Mouse (Mus musculus) CH12.LX (cell line): ENCODE data around the gene Ptprg. TPM values are rescaled to one million over a fixed set of nuclear protein-coding genes. Genes with fewer than 3 reads are reported as not detected.

Experiments used
- DNase-seq: peaks from one replicate; pipeline ENCODE4 v3.0.0-alpha.2; 2013; ENCODE audit errors: extremely low read depth
- H3K27ac ChIP-seq: 2 replicates; pipeline ENCODE4 v1.5.1; 2012; ENCODE audit warnings: low read depth, mild to moderate bottlenecking, control low read depth, moderate library complexity; ENCODE audit not compliant: insufficient read depth
- H3K27me3 ChIP-seq: replicated peaks from 2 replicates; pipeline ENCODE3; 2012; ENCODE audit warnings: inconsistent platforms
- H3K36me3 ChIP-seq, 2 experiments: replicated peaks in 1 of 2; 2 replicates each; pipeline versions ENCODE3 to v1.6.1; 2012; ENCODE audit warnings: inconsistent platforms in 1 of 2, low read length in 1 of 2, mild to moderate bottlenecking in 1 of 2, mixed read lengths in 1 of 2, moderate library complexity in 1 of 2; ENCODE audit not compliant: control insufficient read depth in 1 of 2, insufficient read depth in 1 of 2
- H3K4me1 ChIP-seq, 2 experiments: 2 replicates each; pipeline ENCODE4 v1.6.1; 2012; ENCODE audit warnings: inconsistent platforms in 1 of 2, moderate library complexity in 1 of 2; ENCODE audit not compliant: insufficient read depth in 2 of 2, control insufficient read depth in 1 of 2
- H3K4me2 ChIP-seq: 2 replicates; pipeline ENCODE4 v1.6.1; 2012; ENCODE audit warnings: low read depth, mild to moderate bottlenecking, control low read depth; ENCODE audit not compliant: poor library complexity, insufficient read depth, severe bottlenecking
- H3K4me3 ChIP-seq, 3 experiments: fragments of 150-350 bp in 1 of 3; sonication (generic) in 1 of 3; replicated peaks in 1 of 3; 2 replicates each; pipeline versions ENCODE3 to v1.5.1; 2011 to 2012; ENCODE audit warnings: low read depth in 2 of 3, low read length in 2 of 3, mild to moderate bottlenecking in 2 of 3, moderate library complexity in 2 of 3, control low read depth in 1 of 3, improper control_type of control experiment in 1 of 3, inconsistent platforms in 1 of 3, mixed read lengths in 1 of 3; ENCODE audit not compliant: poor library complexity in 1 of 3
- H3K79me2 ChIP-seq: replicated peaks from 2 replicates; pipeline ENCODE4 v1.6.1; 2012; ENCODE audit warnings: mild to moderate bottlenecking, moderate library complexity; ENCODE audit not compliant: control insufficient read depth, poor library complexity, insufficient read depth, severe bottlenecking; ENCODE audit errors: extremely low read depth
- H3K9ac ChIP-seq: 2 replicates; pipeline ENCODE4 v1.6.1; 2012; ENCODE audit warnings: low read depth, mild to moderate bottlenecking, control low read depth, moderate library complexity; ENCODE audit not compliant: insufficient read depth
- H3K9me3 ChIP-seq: replicated peaks from 2 replicates; pipeline ENCODE3; 2012; ENCODE audit warnings: low read length, inconsistent platforms, mixed read lengths
- CHD1 ChIP-seq: IDR thresholded peaks from 2 replicates; pipeline ENCODE4 v1.6.1; 2012; ENCODE audit warnings: low read depth, low read length, improper control_type of control experiment, inconsistent platforms
- CHD2 ChIP-seq: IDR thresholded peaks from 2 replicates; pipeline ENCODE4 v1.6.1; 2011; ENCODE audit warnings: low read length, improper control_type of control experiment
- CTCF ChIP-seq, 2 experiments: IDR thresholded peaks in 1 of 2; conservative IDR thresholded peaks in 1 of 2; 2 replicates each; pipeline ENCODE4 v1.5.1; 2011 to 2012; ENCODE audit warnings: low read depth in 2 of 2, low read length in 2 of 2, improper control_type of control experiment in 1 of 2, inconsistent platforms in 1 of 2, mild to moderate bottlenecking in 1 of 2, moderate library complexity in 1 of 2
- E2F4 ChIP-seq: IDR thresholded peaks from 2 replicates; pipeline ENCODE4 v1.6.1; 2011; ENCODE audit warnings: low read depth, low read length, improper control_type of control experiment; ENCODE audit not compliant: insufficient replicate concordance
- ELF1 ChIP-seq: IDR thresholded peaks from 2 replicates; pipeline ENCODE4 v1.6.1; 2014; ENCODE audit warnings: low read depth, mild to moderate bottlenecking, inconsistent platforms, low read length, improper control_type of control experiment
- EP300 ChIP-seq: IDR thresholded peaks from 2 replicates; pipeline ENCODE4 v1.6.1; 2011; ENCODE audit warnings: low read length, improper control_type of control experiment
- HCFC1 ChIP-seq: IDR thresholded peaks from 2 replicates; pipeline ENCODE4 v1.6.1; 2012; ENCODE audit warnings: low read depth, mild to moderate bottlenecking, inconsistent platforms, low read length, improper control_type of control experiment
- JUN ChIP-seq: IDR thresholded peaks from 2 replicates; pipeline ENCODE4 v1.6.1; 2011; ENCODE audit warnings: low read depth, mild to moderate bottlenecking, low read length, improper control_type of control experiment, moderate library complexity; ENCODE audit not compliant: insufficient read depth
- KAT2A ChIP-seq: IDR thresholded peaks from 2 replicates; pipeline ENCODE4 v1.6.1; 2012; ENCODE audit warnings: low read length, improper control_type of control experiment, inconsistent platforms; ENCODE audit not compliant: insufficient replicate concordance
- MAFK ChIP-seq: IDR thresholded peaks from 2 replicates; pipeline ENCODE4 v1.6.1; 2011; ENCODE audit warnings: low read length, improper control_type of control experiment; ENCODE audit not compliant: insufficient replicate concordance
- MAX ChIP-seq: IDR thresholded peaks from 2 replicates; pipeline ENCODE4 v1.6.1; 2011; ENCODE audit warnings: low read length, improper control_type of control experiment
- MAZ ChIP-seq: IDR thresholded peaks from 2 replicates; pipeline ENCODE4 v1.6.1; 2012; ENCODE audit warnings: low read depth, mild to moderate bottlenecking, inconsistent platforms, low read length, improper control_type of control experiment, moderate library complexity
- MEF2A ChIP-seq: IDR thresholded peaks from 2 replicates; pipeline ENCODE4 v1.6.1; 2014; ENCODE audit warnings: low read depth, mild to moderate bottlenecking, inconsistent platforms, low read length, improper control_type of control experiment, borderline replicate concordance
- MYC ChIP-seq: IDR thresholded peaks from 2 replicates; pipeline ENCODE4 v1.6.1; 2011; ENCODE audit warnings: low read depth, mild to moderate bottlenecking, improper control_type of control experiment, low read length
- PAX5 ChIP-seq: IDR thresholded peaks from 2 replicates; pipeline ENCODE4 v1.6.1; 2012; ENCODE audit warnings: low read length, inconsistent platforms, mixed read lengths
- POLR2A ChIP-seq: IDR thresholded peaks from 2 replicates; pipeline ENCODE4 v1.6.1; 2011; ENCODE audit warnings: low read depth, mild to moderate bottlenecking, improper control_type of control experiment, low read length
- POLR2AphosphoS2 ChIP-seq: IDR thresholded peaks from 2 replicates; pipeline ENCODE4 v1.6.1; 2011; ENCODE audit warnings: low read depth, low read length, improper control_type of control experiment
- RCOR1 ChIP-seq: conservative IDR thresholded peaks from 2 replicates; pipeline ENCODE4 v1.6.1; 2012; ENCODE audit warnings: low read depth, mild to moderate bottlenecking, inconsistent platforms, low read length, improper control_type of control experiment
- SIN3A ChIP-seq: IDR thresholded peaks from 2 replicates; pipeline ENCODE4 v1.6.1; 2012; ENCODE audit warnings: low read length, improper control_type of control experiment, inconsistent platforms
- SMC3 ChIP-seq: IDR thresholded peaks from 2 replicates; pipeline ENCODE4 v1.6.1; 2011; ENCODE audit warnings: low read depth, low read length, improper control_type of control experiment
- TCF12 ChIP-seq: IDR thresholded peaks from 2 replicates; pipeline ENCODE4 v1.6.1; 2014; ENCODE audit warnings: low read depth, mild to moderate bottlenecking, inconsistent platforms, low read length, improper control_type of control experiment
- UBTF ChIP-seq: IDR thresholded peaks from 2 replicates; pipeline ENCODE4 v1.6.1; 2012; ENCODE audit warnings: low read depth, mild to moderate bottlenecking, inconsistent platforms, low read length, improper control_type of control experiment, moderate library complexity
- USF1 ChIP-seq: IDR thresholded peaks from 2 replicates; pipeline ENCODE4 v1.6.1; 2014; ENCODE audit warnings: low read depth, mild to moderate bottlenecking, inconsistent platforms, low read length, improper control_type of control experiment
- USF2 ChIP-seq: conservative IDR thresholded peaks from 2 replicates; pipeline ENCODE4 v1.6.1; 2011; ENCODE audit warnings: low read depth, low read length, improper control_type of control experiment
- ZC3H11A ChIP-seq: IDR thresholded peaks from 2 replicates; pipeline ENCODE4 v1.6.1; 2012; ENCODE audit warnings: low read depth, mild to moderate bottlenecking, inconsistent platforms, low read length, improper control_type of control experiment
- ZKSCAN1 ChIP-seq: IDR thresholded peaks from 2 replicates; pipeline ENCODE4 v1.6.1; 2012; ENCODE audit warnings: low read depth, inconsistent platforms, low read length, improper control_type of control experiment, borderline replicate concordance
- ZMIZ1 ChIP-seq: IDR thresholded peaks from 2 replicates; pipeline ENCODE4 v1.6.1; 2012; ENCODE audit warnings: low read depth, mild to moderate bottlenecking, inconsistent platforms, low read length, improper control_type of control experiment
- ZNF384 ChIP-seq: IDR thresholded peaks from 2 replicates; pipeline ENCODE4 v1.6.1; 2012; ENCODE audit warnings: low read depth, low read length, improper control_type of control experiment, inconsistent platforms
- dilution Hi-C: fragments of 300-500 bp; cut with MboI; formaldehyde crosslinking; loops from 2 replicates; pipeline ENCODE4 v1.14.3; 2020; ENCODE audit warnings: low sequenced_read_pairs; ENCODE audit not compliant: extremely low pct_unique_long_range_greater_than_20kb, extremely low pct_ligation_motif_present
- in situ Hi-C: fragments of 300-500 bp; cut with MboI; formaldehyde crosslinking; loops from 3 replicates; pipeline ENCODE4 v1.14.3; 2019; ENCODE audit warnings: low sequenced_read_pairs, low pct_ligation_motif_present, low pct_unique_long_range_greater_than_20kb, mixed read lengths
- polyA plus RNA-seq: library from polyadenylated mRNA; unstranded; fragments of >175 nt; gene quantifications from 2 replicates; pipeline ENCODE4 v1.2.1, GENCODE M21; 2012; ENCODE audit warnings: low read depth; ENCODE audit not compliant: insufficient read length
- total RNA-seq, 2 experiments: library from RNA; depleted of rRNA; stranded (reverse); fragments of 300-350 nt in 1 of 2; fragments of >200 nt in 1 of 2; gene quantifications; 2 replicates each; pipeline ENCODE4 v1.2.3; 2012 to 2014

The Ptprg gene
- total and polyA plus RNA-seq, 3 experiments = 0.08 TPM; not detected in 2

GRCm38 (mm10) chr14:11640996-11641395, 87.7 kb downstream of the Ptprg start:
- no peak overlapping the region for H3K4me2 ChIP-seq
- no peak for DNase-seq
- in situ Hi-C loops = no loop called here
- H3K4me3 ChIP-seq = no peak overlapping the region
- H3K9ac ChIP-seq = no peak overlapping the region
- TF ChIP-seq PAX5 (no peak), MAZ (no peak), ZKSCAN1 (no peak), RCOR1 (no peak), JUN (no peak), SIN3A (no peak)
- H3K27ac ChIP-seq = no peak overlapping the region
- H3K4me1 ChIP-seq = no peaks in the 10 kb centered on the region
- dilution Hi-C loops = no loop called here
- no peaks in the 10 kb centered on the region for H3K36me3 ChIP-seq
- H3K79me2 ChIP-seq = no peaks in the 10 kb centered on the region
- peaks cover 60% of the 10 kb centered on the region for H3K9me3 ChIP-seq
- H3K27me3 ChIP-seq = no peaks in the 10 kb centered on the region

GRCm38 (mm10) chr14:11642977-11643376, 89.6 kb downstream of the Ptprg start:
- dilution Hi-C loops (no loop called here), in situ Hi-C loops (no loop called here)
- Histone ChIP-seq H3K9me3 (peaks cover 56% of the 10 kb centered on the region), H3K27ac (no peak overlapping the region), H3K9ac (no peak overlapping the region), H3K4me3 (no peak overlapping the region), H3K27me3 (no peaks in the 10 kb centered on the region), H3K4me1 (no peaks in the 10 kb centered on the region), H3K36me3 (no peaks in the 10 kb centered on the region), H3K79me2 (no peaks in the 10 kb centered on the region), H3K4me2 (no peak overlapping the region)
- TF ChIP-seq TCF12 (no peak), KAT2A (no peak), POLR2AphosphoS2 (no peak), EP300 (no peak), POLR2A (no peak), JUN (no peak), CHD1 (no peak), ELF1 (no peak), USF2 (no peak)
- no peak for DNase-seq

DNA sequence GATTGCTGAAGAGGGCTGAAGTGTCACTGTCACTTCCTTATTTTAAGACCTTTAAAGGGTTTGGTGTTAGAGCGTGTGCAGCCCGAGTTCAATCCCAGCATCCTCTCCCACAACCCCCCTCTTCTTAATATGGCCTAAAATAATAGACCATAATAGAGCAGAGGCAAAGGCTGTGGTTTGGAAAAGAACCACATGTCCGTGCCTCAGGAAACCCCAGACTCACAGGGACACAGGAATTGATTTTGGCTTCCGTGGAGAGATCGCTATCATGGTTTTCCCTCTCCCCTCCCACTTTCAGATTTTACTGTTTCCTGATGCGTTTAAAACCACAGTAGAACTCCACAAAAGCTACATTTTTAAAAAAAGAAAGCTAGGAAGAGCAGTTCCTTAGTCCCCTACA, 104.0 kb downstream of the Ptprg start:
- TF ChIP-seq ZMIZ1 = no peak
- no peak for TF ChIP-seq ELF1
- no peak for TF ChIP-seq SIN3A
- no peak for TF ChIP-seq MEF2A
- no peak for TF ChIP-seq ZC3H11A
- TF ChIP-seq USF1 = no peak
- TF ChIP-seq TCF12 = no peak
- TF ChIP-seq CTCF (conservative IDR thresholded peaks at IDR 0.05 in 1 of 2, IDR thresholded peaks at IDR 0.05 in 1 of 2; ENCODE audit: low read depth in 2 of 2, low read length in 2 of 2) = no peak
- no peak for TF ChIP-seq JUN
- TF ChIP-seq MAX = no peak
- no peak for TF ChIP-seq E2F4
- TF ChIP-seq MAFK = no peak
- TF ChIP-seq CHD2 = no peak
- TF ChIP-seq UBTF = no peak
- no peak for TF ChIP-seq MYC
- no peak for TF ChIP-seq HCFC1
- TF ChIP-seq SMC3 = no peak
- TF ChIP-seq POLR2AphosphoS2 = no peak
- no peak for TF ChIP-seq ZNF384
- DNase-seq = no peak
- Histone ChIP-seq H3K4me3 (no peak overlapping the region), H3K9me3 (peaks cover 75% of the 10 kb centered on the region), H3K27ac (no peak overlapping the region), H3K4me2 (no peak overlapping the region), H3K79me2 (no peaks in the 10 kb centered on the region), H3K27me3 (no peaks in the 10 kb centered on the region), H3K4me1 (no peaks in the 10 kb centered on the region), H3K9ac (no peak overlapping the region), H3K36me3 (no peaks in the 10 kb centered on the region)
- in situ Hi-C loops (no loop called here), dilution Hi-C loops (no loop called here)
